Mouse (Mus musculus) liver, adult 2 months (tissue): Measurements from ENCODE around the gene Igsf9b. TPM values are rescaled to one million over a fixed set of nuclear protein-coding genes. Genes with fewer than 3 reads are reported as not detected.

Source experiments
- DNase-seq: peaks from one replicate; pipeline ENCODE4 v3.0.0-alpha.2; 2011; ENCODE audit warnings: low read depth, low spot score; ENCODE audit errors: extremely low read depth
- H3K27ac ChIP-seq: fragments of 200-500 bp; replicated peaks from 2 replicates; pipeline ENCODE4 v1.5.1; 2012; ENCODE audit warnings: low read depth, mild to moderate bottlenecking, control low read depth, inconsistent platforms, low read length; ENCODE audit not compliant: insufficient read depth
- H3K27me3 ChIP-seq: fragments of 200-500 bp; 2 replicates; pipeline ENCODE4 v1.6.1; 2012; ENCODE audit warnings: mild to moderate bottlenecking, moderate library complexity, low read length, inconsistent platforms; ENCODE audit not compliant: control insufficient read depth, insufficient read depth
- H3K36me3 ChIP-seq: fragments of 200-500 bp; 2 replicates; pipeline ENCODE4 v1.6.1; 2012; ENCODE audit warnings: low read length, inconsistent platforms; ENCODE audit not compliant: control insufficient read depth, insufficient read depth
- H3K4me1 ChIP-seq: fragments of 200-500 bp; 2 replicates; pipeline ENCODE4 v1.6.1; 2011; ENCODE audit warnings: low read length; ENCODE audit not compliant: control insufficient read depth, insufficient read depth
- H3K4me3 ChIP-seq: fragments of 200-500 bp; 2 replicates; pipeline ENCODE4 v1.5.1; 2011; ENCODE audit warnings: low read depth, mild to moderate bottlenecking, control low read depth, low read length, moderate library complexity; ENCODE audit not compliant: insufficient read depth
- H3K79me2 ChIP-seq: fragments of 200-500 bp; 2 replicates; pipeline ENCODE4 v1.6.1; 2012; ENCODE audit warnings: inconsistent platforms, mild to moderate bottlenecking, low read length, moderate library complexity; ENCODE audit not compliant: control insufficient read depth, insufficient read depth
- H3K9ac ChIP-seq: fragments of 200-500 bp; 2 replicates; pipeline ENCODE4 v1.6.1; 2012; ENCODE audit warnings: low read depth, mild to moderate bottlenecking, control low read depth, inconsistent platforms, low read length
- CTCF ChIP-seq: fragments of 200-500 bp; IDR thresholded peaks from 2 replicates; pipeline ENCODE4 v1.5.1; 2011; ENCODE audit warnings: low read depth, low read length, control low read depth
- POLR2A ChIP-seq: fragments of 200-500 bp; IDR thresholded peaks from 2 replicates; pipeline ENCODE4 v1.6.1; 2011; ENCODE audit warnings: low read length, control low read depth; ENCODE audit not compliant: insufficient read depth; ENCODE audit errors: extremely low read depth
- WGBS: fragments of 180-500 bp; shearing (Covaris S2); methylation state at CpG from one replicate; pipeline ENCODE4 v1.1.7; 2018; 5-methylcytosine and 5-hydroxymethylcytosine counted together
- polyA plus RNA-seq: library from polyadenylated mRNA; depleted of rRNA; stranded (reverse); fragments of >200 nt; gene quantifications from 2 replicates; pipeline ENCODE4 v1.2.3, GENCODE M21; 2012; rRNA removed
- total RNA-seq: library from RNA; depleted of rRNA; stranded (reverse); fragments of >200 nt; gene quantifications from 2 replicates; pipeline ENCODE4 v1.2.3, GENCODE M21; 2014; rRNA removed

Gene Igsf9b
- total RNA-seq (under 0.01 TPM in 2 replicates), polyA plus RNA-seq (0.01 TPM in 1 of 2 replicates, not detected in the other)

GRCm38 (mm10) chr9:27298411-27299285, at the start of gene Igsf9b:
Gene Igsf9b, plus strand, starts transcription at chr9:27299204.
- no peaks in the 10 kb centered on the region for H3K4me1 ChIP-seq
- TF ChIP-seq CTCF (no peak), POLR2A (no peak)
- no peaks in the 10 kb centered on the region for H3K36me3 ChIP-seq
- no peak within 1 kb of the TSS; the same call in 1 of the 2 replicates for H3K4me3 ChIP-seq
- no peaks in the 10 kb centered on the region; the same call in 1 of the 2 replicates for H3K27me3 ChIP-seq
- no peak within 1 kb of the TSS for H3K27ac ChIP-seq
- H3K9ac ChIP-seq, result no peak within 1 kb of the TSS
- WGBS, result under 1% methylated on average over 40 of the region's 40 CpGs
- no peaks in the 10 kb centered on the region for H3K79me2 ChIP-seq
- no peak for DNase-seq

GRCm38 (mm10) chr9:27252034-27252714, 46.8 kb upstream of the Igsf9b start:
- no peak for DNase-seq
- no peak overlapping the region for H3K27ac ChIP-seq
- no peak overlapping the region for H3K4me3 ChIP-seq
- TF ChIP-seq CTCF (no peak), POLR2A (no peak)
- WGBS, result 63% methylated on average over 7 of the region's 7 CpGs
- H3K27me3 ChIP-seq, result no peaks in the 10 kb centered on the region
- H3K9ac ChIP-seq, result no peak overlapping the region
- no peaks in the 10 kb centered on the region for H3K4me1 ChIP-seq
- no peaks in the 10 kb centered on the region for H3K36me3 ChIP-seq
- H3K79me2 ChIP-seq, result no peaks in the 10 kb centered on the region

GRCm38 (mm10) chr9:27256454-27256853, 42.5 kb upstream of the Igsf9b start:
- Histone ChIP-seq H3K9ac (no peak overlapping the region), H3K27ac (no peak overlapping the region), H3K79me2 (no peaks in the 10 kb centered on the region), H3K4me1 (no peaks in the 10 kb centered on the region), H3K27me3 (no peaks in the 10 kb centered on the region), H3K4me3 (no peak overlapping the region), H3K36me3 (no peaks in the 10 kb centered on the region)
- WGBS, result 68% methylated on average over 6 of the region's 6 CpGs
- TF ChIP-seq CTCF, result no peak
- no peak for TF ChIP-seq POLR2A
- DNase-seq, result no peak

- Histone ChIP-seq H3K9ac (no peak overlapping the region), H3K27me3 (no peaks in the 10 kb centered on the region)
- 81% methylated on average over 3 of the region's 3 CpGs for WGBS
Measured at GRCm38 (mm10) chr9:27260378-27260947, 38.5 kb upstream of the Igsf9b start.

GRCm38 (mm10) chr9:27261905-27262304, 37.1 kb upstream of the Igsf9b start:
- Histone ChIP-seq H3K36me3 (no peaks in the 10 kb centered on the region), H3K79me2 (no peaks in the 10 kb centered on the region), H3K9ac (no peak overlapping the region), H3K4me3 (no peak overlapping the region), H3K4me1 (no peaks in the 10 kb centered on the region), H3K27ac (no peak overlapping the region), H3K27me3 (no peaks in the 10 kb centered on the region)
- DNase-seq, result no peak
- WGBS, result 66% methylated on average over 2 of the region's 2 CpGs
- TF ChIP-seq POLR2A, result no peak

More at GRCm38 (mm10) chr9:27260378-27260947, 38.5 kb upstream of the Igsf9b start:
- Histone ChIP-seq H3K4me3 (no peak overlapping the region), H3K79me2 (no peaks in the 10 kb centered on the region), H3K36me3 (no peaks in the 10 kb centered on the region), H3K27ac (no peak overlapping the region), H3K4me1 (no peaks in the 10 kb centered on the region)
- TF ChIP-seq POLR2A, result no peak
- no peak for TF ChIP-seq CTCF
- no peak for DNase-seq
